ENCODE assay signal across 17 mouse cellular contexts in the genomic region with DNA sequence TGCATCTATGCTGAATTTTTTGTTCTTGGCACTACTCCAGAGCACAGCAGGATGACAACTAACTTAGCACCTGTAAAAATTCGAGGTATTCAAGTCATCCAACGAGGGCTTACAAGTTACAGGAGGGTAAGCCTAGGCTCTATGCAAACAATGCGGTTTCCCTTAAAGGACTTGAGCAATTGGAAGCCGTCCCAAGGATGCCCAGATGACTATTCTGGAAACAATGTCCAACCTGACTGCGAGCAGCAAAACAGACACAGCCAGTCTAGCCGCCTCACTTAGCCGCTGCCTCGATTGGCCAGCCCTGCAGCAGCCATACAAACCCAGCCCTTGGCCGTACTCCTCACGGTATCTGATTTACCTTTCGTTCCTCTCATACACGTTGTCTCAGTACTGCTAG. TPM values are rescaled to one million over a fixed set of nuclear protein-coding genes. Genes with fewer than 3 reads are reported as not detected.
DNase-seq lines count a peak whose midpoint lies in the region; ATAC-seq lines count a peak whose summit lies in the region.
"Had no signal": no experiment of that assay in that cellular context is flagged by ENCODE, and none has a peak within 500 bp of the region (broad histone marks: within the 10 kb centered on the region; RNA-seq: fewer than 3 reads in every experiment).

No protein-coding gene starts in this region.

- no peaks in the 10 kb centered on the region for H3K36me3 ChIP-seq in heart, embryonic 14.5 days (ENCODE audit: control insufficient read depth, insufficient read depth, low read length)
- no peaks in the 10 kb centered on the region for H3K36me3 ChIP-seq in midbrain, embryonic 11.5 days (ENCODE audit: control insufficient read depth, insufficient read depth, low read length)
- H3K36me3 ChIP-seq: forebrain, embryonic 12.5 days; hindbrain, embryonic 15.5 days; lung, embryonic 15.5 days; midbrain, embryonic 10.5 days; neural tube, embryonic 15.5 days had no signal

- ATAC-seq in heart, embryonic 14.5 days (ENCODE audit: insufficient number of reproducible peaks, insufficient read depth, low FRiP score, low read depth), result no peak
- no peak for ATAC-seq in midbrain, embryonic 11.5 days (ENCODE audit: low FRiP score)
- ATAC-seq: intestine, postnatal 0 days had no signal

- no peaks in the 10 kb centered on the region for H3K27me3 ChIP-seq in heart, embryonic 14.5 days (ENCODE audit: control insufficient read depth, insufficient read depth, low read length)
- no peaks in the 10 kb centered on the region for H3K27me3 ChIP-seq in midbrain, embryonic 11.5 days (ENCODE audit: control insufficient read depth, insufficient read depth, low read length)
- H3K27me3 ChIP-seq: CH12.LX; forebrain, embryonic 12.5 days; hindbrain, embryonic 15.5 days; lung, embryonic 15.5 days; neural tube, embryonic 15.5 days had no signal

- peaks cover 13 to 18% of the 10 kb centered on the region in 2 experiments for H3K4me1 ChIP-seq in heart, embryonic 14.5 days (ENCODE audit: control insufficient read depth in 2 of 2, insufficient read depth in 2 of 2, low read length in 2 of 2)
- H3K4me1 ChIP-seq in midbrain, embryonic 11.5 days (ENCODE audit: control insufficient read depth, insufficient read depth, low read length), result no peaks in the 10 kb centered on the region
- H3K4me1 ChIP-seq: forebrain, embryonic 12.5 days; midbrain, embryonic 10.5 days had no signal

- no peak overlapping the region for H3K4me3 ChIP-seq in heart, embryonic 14.5 days (ENCODE audit: control insufficient read depth in 1 of 2, insufficient read depth in 1 of 2, low read depth in 1 of 2, low read length in 2 of 2)
- no peak overlapping the region for H3K4me3 ChIP-seq in midbrain, embryonic 11.5 days (ENCODE audit: low read depth, low read length)
- H3K4me3 ChIP-seq: forebrain, embryonic 12.5 days; hindbrain, embryonic 15.5 days; lung, embryonic 15.5 days; midbrain, embryonic 10.5 days; neural tube, embryonic 15.5 days had no signal

- 0 out of 2 replicates have a peak overlapping the region, but pooled peaks have one; percentile 3 for H3K9ac ChIP-seq in heart, embryonic 14.5 days (ENCODE audit: low read length)
- H3K9ac ChIP-seq in midbrain, embryonic 11.5 days (ENCODE audit: low read length), result no peak overlapping the region
- H3K9ac ChIP-seq: forebrain, embryonic 12.5 days; hindbrain, embryonic 15.5 days; lung, embryonic 15.5 days; neural tube, embryonic 15.5 days had no signal

- H3K27ac ChIP-seq in heart, embryonic 14.5 days (replicated peaks in 1 of 2; ENCODE audit: control insufficient read depth in 1 of 2, insufficient read depth in 1 of 2, low read depth in 2 of 2, low read length in 2 of 2), result peak overlapping the region; percentile 23 to 62
- H3K27ac ChIP-seq in midbrain, embryonic 11.5 days (ENCODE audit: low read depth, low read length), result no peak overlapping the region
- H3K27ac ChIP-seq: forebrain, embryonic 12.5 days; hindbrain, embryonic 15.5 days; lung, embryonic 15.5 days; midbrain, embryonic 10.5 days; neural tube, embryonic 15.5 days had no signal

- intact Hi-C loops in heart, postnatal 14 days (cut with DNase I), result no loop called here

- 36% methylated on average over 12 of the region's 12 CpGs for WGBS in heart, embryonic 14.5 days
- WGBS in midbrain, embryonic 11.5 days, result 85% methylated on average over 12 of the region's 12 CpGs

- peak overlapping the region; percentile 22 for H3K4me2 ChIP-seq in heart, embryonic 14.5 days (ENCODE audit: low read length)
- no peak overlapping the region for H3K4me2 ChIP-seq in midbrain, embryonic 11.5 days
- H3K4me2 ChIP-seq: forebrain, embryonic 12.5 days; hindbrain, embryonic 15.5 days; lung, embryonic 15.5 days; neural tube, embryonic 15.5 days had no signal

- H3K9me3 ChIP-seq in heart, embryonic 14.5 days (ENCODE audit: control insufficient read depth, low read length), result no peaks in the 10 kb centered on the region
- H3K9me3 ChIP-seq in midbrain, embryonic 11.5 days (ENCODE audit: control insufficient read depth, low read length), result no peaks in the 10 kb centered on the region
- H3K9me3 ChIP-seq: forebrain, embryonic 12.5 days; hindbrain, embryonic 15.5 days; lung, embryonic 15.5 days; midbrain, embryonic 10.5 days; neural tube, embryonic 15.5 days had no signal

- DNase-seq in adrenal gland, adult 2 months, result peak; percentile 79
- no peak for DNase-seq in adrenal gland, postnatal 4 days (ENCODE audit: low spot score in 2 of 2)
- no peak for DNase-seq in heart, postnatal 14 days
- peak; percentile 48 for DNase-seq in Muller cell, postnatal 12 days (ENCODE audit: inconsistent ontology term)
- peak; percentile 65 to 73 for DNase-seq in adrenal gland, postnatal 36 days
- no peak for DNase-seq in thymus, postnatal 14 days
- DNase-seq in midbrain, embryonic 11.5 days (ENCODE audit: low spot score, missing footprints), result no peak
- DNase-seq: gastrocnemius, postnatal 36 days; thymus, adult 2 months had no signal

RNA-seq across cellular contexts. Expression of a gene that starts 7.4 kb away (rescaled TPM):
- total RNA-seq in adrenal gland, adult 2 months (2021), result 100 to 1,000 TPM; 116 to 129 TPM
- polyA plus RNA-seq in adrenal gland, adult 2 months (2012; rRNA removed), result 111 and 133 TPM in 2 replicates
- total RNA-seq in adrenal gland, postnatal 4 days (2021), result 100 to 1,000 TPM; 135 to 146 TPM
- polyA plus RNA-seq in heart, embryonic 14.5 days (2014; fragmentation: Nextera tagmentation; extraction: Ambion mirVana), result 120 and 126 TPM in 2 replicates
- 10 to 100 TPM; 78.1 to 82.0 TPM for total RNA-seq in heart, postnatal 14 days (2021)
- 100 to 1,000 TPM in 1 of 2 experiments, 10 to 100 TPM in 1; 92.0 to 125 TPM for total RNA-seq in adrenal gland, postnatal 36 days (2021)
- polyA plus RNA-seq in midbrain, embryonic 11.5 days (2014; fragmentation: Nextera tagmentation; extraction: Ambion mirVana), result 61.3 and 63.6 TPM in 2 replicates

RNA-seq across cellular contexts. Expression of a gene that starts 36.7 kb away (rescaled TPM):
- 10 to 100 TPM; 38.2 to 43.0 TPM for total RNA-seq in adrenal gland, adult 2 months (2021)
- 4.8 and 5.2 TPM in 2 replicates for polyA plus RNA-seq in adrenal gland, adult 2 months (2012; rRNA removed)
- total RNA-seq in adrenal gland, postnatal 4 days (2021), result 10 to 100 TPM; 41.2 to 41.6 TPM
- 27.2 and 28.6 TPM in 2 replicates for polyA plus RNA-seq in heart, embryonic 14.5 days (2014; fragmentation: Nextera tagmentation; extraction: Ambion mirVana)
- 10 to 100 TPM; 23.5 to 25.8 TPM for total RNA-seq in heart, postnatal 14 days (2021)
- total RNA-seq in adrenal gland, postnatal 36 days (2021), result 10 to 100 TPM; 40.3 to 42.2 TPM
- 31.6 and 32.9 TPM in 2 replicates for polyA plus RNA-seq in midbrain, embryonic 11.5 days (2014; fragmentation: Nextera tagmentation; extraction: Ambion mirVana)

Comparison
In these comparisons a context has a peak if more than half of its experiments do, and no peak if none do; other contexts are left out.
1. DNase-seq: peak in adrenal gland, adult 2 months (single experiment), Muller cell, postnatal 12 days (single experiment) and adrenal gland, postnatal 36 days (2 of 2); none in adrenal gland, postnatal 4 days (0 of 2), heart, postnatal 14 days (0 of 2), thymus, postnatal 14 days (single experiment) and midbrain, embryonic 11.5 days (single experiment).